Mouse (Mus musculus) granulocyte monocyte progenitor cell, adult 5-6 weeks (primary cell): ENCODE data around the gene Ccdc24. TPM values are rescaled to one million over a fixed set of nuclear protein-coding genes. Genes with fewer than 3 reads are reported as not detected.

ENCODE experiments used
- ATAC-seq: replicated peaks from 2 replicates; pipeline ENCODE4 v1.8.0; 2016; ENCODE audit warnings: mild to moderate bottlenecking, moderate TSS enrichment, inconsistent platforms; ENCODE audit not compliant: poor library complexity, severe bottlenecking
- total RNA-seq, 2 experiments: library from RNA; stranded (forward) in 1 of 2; stranded (reverse) in 1 of 2; fragments of 200-712, 200-1000 nt in 1 of 2; fragments of >200 nt in 1 of 2; fragmentation: Nextera tagmentation in 1 of 2; gene quantifications; 2 replicates each; pipeline ENCODE4 v1.2.3; 2014 to 2017

Ccdc24 gene
- total RNA-seq, 2 experiments from 2014 or later, result not detected

GRCm38 (mm10) chr4:117862823-117863222, 9.5 kb downstream of the Ccdc24 start:
- ATAC-seq, result peak; percentile 45

DNA sequence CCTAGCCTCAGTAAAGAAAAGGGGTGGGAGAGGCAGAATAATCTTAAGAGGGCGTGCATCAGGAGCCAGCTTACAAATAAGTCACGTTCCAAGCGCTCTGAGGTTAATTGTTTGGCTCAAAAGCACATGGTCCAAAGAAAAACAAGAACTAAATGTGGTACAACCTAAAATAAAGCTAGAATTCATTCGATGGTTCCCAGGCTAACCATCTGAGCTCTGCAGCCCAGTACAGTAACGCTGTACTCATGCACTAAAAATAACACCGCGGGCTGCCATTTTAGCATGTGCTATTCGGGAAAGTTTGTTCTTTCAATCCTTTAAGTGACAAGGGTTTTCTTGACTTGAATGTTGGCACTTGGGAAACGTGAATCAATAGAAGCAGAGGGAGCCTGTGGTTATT, 11.8 kb downstream of the Ccdc24 start:
- no peak for ATAC-seq

DNA sequence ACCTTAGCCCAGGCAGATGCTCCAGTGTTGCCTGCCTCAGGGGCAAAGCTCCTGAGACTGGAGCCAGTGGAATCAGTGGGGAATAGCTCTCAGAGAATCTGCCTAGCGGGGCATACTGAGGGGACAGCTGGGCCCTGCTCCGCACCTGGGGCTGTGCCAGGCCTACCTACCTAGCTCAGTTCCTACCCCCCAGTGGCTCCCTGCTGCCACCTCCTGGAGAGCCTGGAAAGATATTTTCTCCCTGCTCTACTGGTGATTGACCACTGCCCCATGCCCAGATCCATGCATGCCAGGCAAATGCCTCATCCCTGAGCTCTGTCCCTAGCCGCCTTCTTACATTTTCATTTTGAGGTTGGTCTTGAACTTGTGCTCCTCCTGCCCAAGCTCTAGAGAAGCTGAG, 13.6 kb downstream of the Ccdc24 start:
- peak; percentile 51 for ATAC-seq

DNA sequence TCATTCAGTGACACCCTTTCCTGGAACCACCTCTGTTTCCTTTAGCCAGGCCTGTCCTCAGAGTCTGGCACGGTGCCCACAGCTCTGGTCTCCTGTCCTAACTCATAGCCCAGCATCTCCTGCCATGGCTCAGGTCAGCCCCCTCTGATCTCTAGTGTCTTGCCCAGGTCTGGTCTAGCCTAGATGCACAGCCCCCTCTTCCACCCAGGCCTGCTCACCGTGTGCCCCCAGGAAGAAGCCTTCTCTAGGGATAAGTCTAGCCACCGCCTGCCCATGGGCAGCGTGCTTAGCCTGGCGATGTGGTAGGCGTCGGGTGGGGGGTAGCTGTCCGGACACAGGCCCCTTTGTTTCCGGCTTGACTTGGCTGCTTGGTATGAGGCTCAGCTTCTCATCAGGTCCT, 17.2 kb downstream of the Ccdc24 start:
- no peak for ATAC-seq

DNA sequence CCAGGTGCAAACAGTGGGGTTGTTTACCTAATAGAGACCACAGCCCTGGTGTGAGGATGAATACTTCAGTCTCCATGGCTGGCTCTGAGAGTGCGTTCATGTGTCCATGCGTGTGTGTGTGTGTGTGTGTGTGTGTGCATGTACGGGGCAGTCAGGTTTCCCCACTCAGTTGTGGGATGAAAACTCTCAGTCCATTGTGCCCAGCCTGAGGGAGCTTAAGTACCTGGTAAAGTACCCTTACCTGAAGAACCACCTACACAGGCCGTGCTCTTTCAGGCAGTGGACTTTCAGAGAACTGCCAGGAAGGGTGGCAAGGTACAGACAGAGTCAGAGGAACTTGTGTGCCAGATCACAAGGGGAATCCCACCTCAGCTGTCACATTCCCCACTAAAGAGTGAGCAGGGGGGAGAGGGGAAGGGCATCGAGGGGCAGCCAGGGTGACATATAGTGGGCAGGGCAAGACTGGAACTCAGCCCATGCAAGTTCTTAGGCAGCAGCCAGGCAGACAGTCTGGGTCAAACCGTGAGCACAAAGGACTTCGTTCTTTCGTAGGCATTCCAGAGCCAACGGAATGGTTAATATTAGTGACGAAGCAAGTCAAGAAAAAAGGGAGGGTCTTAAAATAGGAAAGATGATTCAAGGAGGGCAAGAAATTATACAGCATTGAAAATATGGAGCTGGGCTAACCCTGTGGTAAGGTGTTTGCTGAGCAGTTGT, 20.0 kb downstream of the Ccdc24 start:
- no peak for ATAC-seq

- no peak for ATAC-seq
These were observed 21.5 kb downstream of the Ccdc24 start for GRCm38 (mm10) chr4:117850871-117851270.

DNA sequence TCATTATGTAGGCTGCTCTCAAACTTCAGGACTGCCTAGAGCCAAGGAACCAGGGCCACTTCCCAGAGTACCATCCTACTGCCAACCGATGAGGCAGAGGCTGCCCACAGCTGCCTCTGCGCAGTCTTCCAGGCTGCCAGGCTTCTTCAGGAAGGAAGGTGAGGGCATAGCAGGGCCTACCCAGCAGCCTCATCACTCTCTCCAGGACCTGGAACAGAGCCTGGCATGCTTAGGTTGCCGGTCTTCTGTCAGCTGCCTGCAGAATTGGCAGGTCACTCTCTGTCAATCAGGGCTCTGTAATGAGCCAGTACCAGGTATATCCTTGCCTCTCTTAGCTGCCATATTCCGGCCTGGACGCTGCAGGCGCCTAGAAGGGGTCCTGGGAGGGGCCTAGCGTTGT, 22.2 kb downstream of the Ccdc24 start:
- ATAC-seq, result no peak

DNA sequence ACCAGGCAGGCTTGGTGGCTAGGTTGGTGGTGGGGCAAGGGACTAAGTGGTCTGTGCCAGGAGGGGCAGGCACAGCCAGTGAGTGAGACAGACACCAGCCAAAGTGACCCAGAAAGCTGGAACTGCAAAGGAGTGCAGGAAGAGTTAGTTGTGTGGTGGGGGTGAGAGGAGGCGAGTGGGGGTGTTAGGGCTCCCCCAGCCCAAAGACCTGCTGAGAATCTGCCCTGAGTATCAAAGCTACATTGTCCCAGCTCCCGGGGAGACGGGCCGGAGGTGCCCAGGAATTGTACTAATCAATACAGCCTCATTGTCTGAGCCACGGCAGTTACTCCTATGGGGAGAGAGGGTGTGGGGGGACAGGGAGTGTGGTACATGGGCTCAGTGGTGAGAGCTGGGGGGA, 22.9 kb downstream of the Ccdc24 start:
- no peak for ATAC-seq

DNA sequence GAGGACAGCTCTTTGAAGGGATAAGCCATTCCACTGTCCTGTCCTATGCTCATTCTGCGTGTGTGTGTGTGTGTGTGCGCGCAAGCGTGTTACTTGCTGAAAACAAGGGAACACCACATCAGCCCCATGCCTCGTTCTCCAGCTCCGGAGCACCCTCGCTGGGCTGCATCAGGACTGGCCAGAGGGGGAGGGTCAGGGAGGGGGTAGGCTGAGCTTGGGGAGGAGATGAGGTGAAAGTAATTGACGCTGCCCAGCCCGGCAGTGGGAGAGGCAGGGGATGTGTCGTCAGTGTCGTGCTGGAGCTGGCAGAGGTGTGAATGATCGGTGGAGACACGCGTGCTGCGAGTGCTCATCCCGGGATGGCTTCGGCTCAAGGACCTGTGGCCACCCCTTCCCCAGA, 23.3 kb downstream of the Ccdc24 start:
- no peak for ATAC-seq

DNA sequence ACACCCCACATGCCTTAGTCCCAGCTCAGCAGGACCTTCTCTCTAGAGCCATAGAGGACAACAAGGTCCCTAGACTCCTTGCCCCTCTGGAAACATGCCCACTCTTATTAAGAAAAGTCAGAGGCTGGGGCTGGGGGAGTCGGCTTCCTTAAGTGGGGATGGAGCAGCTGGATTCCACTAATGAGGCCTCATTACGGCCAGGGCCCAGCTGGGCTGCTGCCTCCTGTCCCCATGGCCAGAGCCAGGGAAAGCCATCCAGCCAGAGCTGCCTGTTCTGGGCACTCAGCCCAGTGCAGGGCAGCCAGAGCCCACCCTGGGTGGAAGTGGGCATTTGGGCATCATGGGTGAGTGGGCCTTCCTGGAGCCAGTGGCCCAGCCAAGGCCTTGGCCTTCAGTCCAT, 25.3 kb downstream of the Ccdc24 start:
- no peak for ATAC-seq

- ATAC-seq, result no peak
These were observed 26.1 kb downstream of the Ccdc24 start for GRCm38 (mm10) chr4:117846261-117846660.

DNA sequence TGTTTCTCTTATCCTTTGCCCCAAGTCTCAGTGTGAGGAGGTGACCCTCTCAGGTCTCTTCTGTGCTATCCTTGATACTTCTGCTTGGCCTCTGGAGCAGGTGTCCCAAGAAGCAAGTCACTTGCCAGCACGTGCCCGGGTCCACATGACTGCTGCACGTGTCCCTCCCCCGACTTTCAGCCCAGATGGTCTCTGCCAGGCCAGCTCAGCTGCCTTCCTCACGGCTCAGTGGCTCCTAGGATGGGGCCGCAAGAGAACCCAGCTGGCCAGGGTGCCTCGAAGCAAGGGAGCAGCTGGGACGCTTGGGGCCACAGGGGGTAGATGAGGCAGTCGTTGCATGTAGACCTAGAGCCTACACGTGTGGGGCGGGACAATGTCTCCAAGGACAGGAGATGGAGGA, 27.0 kb downstream of the Ccdc24 start:
- ATAC-seq, result no peak

- ATAC-seq, result no peak
These were observed 27.9 kb downstream of the Ccdc24 start for GRCm38 (mm10) chr4:117844467-117844866.

- no peak for ATAC-seq
These were observed 29.3 kb downstream of the Ccdc24 start for GRCm38 (mm10) chr4:117843101-117843500.

GRCm38 (mm10) chr4:117841566-117841965, 30.8 kb downstream of the Ccdc24 start:
- no peak for ATAC-seq

DNA sequence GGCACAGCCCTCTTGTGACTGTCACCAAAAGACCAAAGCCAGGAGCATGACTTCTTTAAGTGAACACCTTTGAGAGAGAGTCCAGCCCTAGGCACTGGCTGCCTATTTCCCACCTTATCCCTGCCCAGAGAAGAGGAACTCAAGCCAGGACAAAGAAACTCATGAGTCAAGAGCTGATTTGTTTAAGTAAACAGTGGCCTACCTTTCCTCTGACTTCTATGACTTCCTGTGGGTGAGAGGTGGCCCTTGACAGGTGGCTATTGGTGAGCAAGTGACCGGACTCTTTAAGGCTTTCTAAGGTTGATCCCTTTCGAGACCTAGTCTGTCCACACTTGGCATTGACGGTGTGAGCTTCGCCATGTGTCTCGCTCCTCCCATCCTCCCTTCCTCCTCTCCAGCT, 31.5 kb downstream of the Ccdc24 start:
- ATAC-seq, result no peak

- ATAC-seq, result no peak
These were observed 33.0 kb downstream of the Ccdc24 start for GRCm38 (mm10) chr4:117839366-117839765.

- no peak for ATAC-seq
These were observed 35.1 kb downstream of the Ccdc24 start for GRCm38 (mm10) chr4:117837271-117837670.

DNA sequence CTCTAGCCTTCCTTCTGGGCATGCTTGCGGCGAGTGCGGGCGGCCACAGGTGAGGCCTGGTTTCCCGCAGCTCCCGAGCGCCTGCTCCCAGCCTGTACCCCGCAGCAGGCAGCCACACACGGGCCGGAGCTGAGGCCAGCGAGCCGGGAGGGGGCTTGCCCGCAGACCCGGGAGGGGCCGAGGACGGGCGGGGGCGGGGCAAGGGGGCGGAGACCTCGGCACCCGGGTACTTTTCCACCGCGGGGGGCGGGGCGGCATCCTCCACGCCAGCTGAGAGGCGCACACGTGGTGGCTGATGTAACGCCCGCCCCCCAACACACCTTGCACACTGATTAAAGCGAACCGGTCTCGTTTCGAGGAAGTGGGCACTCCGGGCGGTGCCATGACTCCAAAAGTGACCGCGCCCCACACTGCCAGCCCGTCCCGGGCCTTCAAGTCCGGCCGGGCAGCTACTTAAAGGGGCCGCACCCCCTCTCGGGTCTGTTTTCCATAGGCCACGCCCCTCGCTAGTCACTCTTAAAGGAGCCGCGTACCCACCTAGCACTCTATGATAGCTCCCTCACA, 36.1 kb downstream of the Ccdc24 start:
- peak; percentile 72 for ATAC-seq

DNA sequence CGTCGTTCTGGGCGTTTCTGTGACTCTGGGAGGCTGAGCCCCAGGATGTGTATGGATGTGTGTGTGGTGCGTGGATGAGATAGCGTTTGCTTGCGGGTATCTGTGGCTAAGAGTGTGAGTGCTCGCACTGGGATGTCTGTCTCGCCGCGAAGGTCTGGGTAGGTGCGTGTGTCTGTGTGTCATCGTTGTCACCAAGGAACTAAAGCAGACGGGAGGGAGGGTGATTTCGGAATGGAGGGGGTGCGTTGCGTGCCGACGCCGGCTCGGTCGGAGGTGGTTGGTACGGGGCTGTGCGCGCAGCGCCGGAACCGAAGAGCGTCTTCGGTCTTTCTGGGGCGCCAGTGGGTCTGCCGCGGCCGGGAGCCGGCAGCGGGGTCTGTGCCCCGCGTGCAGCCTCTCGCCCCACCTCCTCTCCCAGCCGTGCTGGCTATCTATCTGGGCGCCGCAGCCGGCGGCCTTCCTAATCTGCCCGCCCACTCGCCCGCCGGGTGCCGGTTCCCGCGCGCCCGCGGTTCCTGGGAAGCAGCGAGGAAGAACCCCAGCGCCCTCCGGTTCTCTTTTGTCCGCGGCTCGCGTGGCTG, 36.7 kb downstream of the Ccdc24 start:
- peak; percentile 6 for ATAC-seq

DNA sequence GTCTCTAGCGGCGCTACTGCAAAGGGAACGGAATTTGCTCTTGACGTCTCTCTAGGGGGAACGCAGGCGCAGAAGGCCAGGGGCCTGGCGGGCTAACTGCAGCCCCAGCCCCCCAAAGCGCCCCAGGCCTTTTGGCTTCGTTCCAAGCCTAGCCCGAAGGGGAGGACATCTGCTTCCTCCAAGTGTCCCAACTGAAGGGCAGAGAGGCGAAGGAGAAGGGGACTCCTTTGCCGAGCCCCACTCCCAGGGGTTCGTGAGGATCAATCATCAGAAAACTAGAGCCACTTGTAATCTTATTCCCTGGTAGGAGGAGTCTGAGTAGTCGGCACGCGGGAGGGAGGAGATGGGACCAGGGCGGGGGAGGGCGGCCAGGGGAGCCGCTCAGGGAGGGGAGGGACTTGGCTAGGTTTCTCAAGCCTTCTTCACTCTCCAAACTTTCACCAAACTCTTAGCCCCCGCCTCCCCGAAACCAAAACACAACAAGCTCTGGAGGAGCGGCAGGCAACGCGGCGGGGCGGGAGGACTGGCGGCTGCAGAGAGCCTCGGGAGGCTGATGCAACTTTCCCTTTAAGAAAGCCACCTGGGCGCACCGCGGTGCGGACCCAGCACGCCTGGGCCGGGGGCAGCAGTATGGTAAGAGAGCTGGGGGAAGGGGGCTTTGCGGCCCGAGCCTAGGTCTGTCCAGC, 37.4 kb downstream of the Ccdc24 start:
- ATAC-seq, result peak; percentile 51
